Mouse (Mus musculus) skeletal muscle tissue, adult 2 months (tissue): Measurements from ENCODE around the gene Cacna2d1.

Source experiments
- DNase-seq: peaks from one replicate; pipeline ENCODE4 v3.0.0-alpha.2; 2012; ENCODE audit warnings: low read depth, low spot score

The Cacna2d1 gene

GRCm38 (mm10) chr5:16252738-16253513, 318.4 kb downstream of the Cacna2d1 start:
- no peak for DNase-seq

DNA sequence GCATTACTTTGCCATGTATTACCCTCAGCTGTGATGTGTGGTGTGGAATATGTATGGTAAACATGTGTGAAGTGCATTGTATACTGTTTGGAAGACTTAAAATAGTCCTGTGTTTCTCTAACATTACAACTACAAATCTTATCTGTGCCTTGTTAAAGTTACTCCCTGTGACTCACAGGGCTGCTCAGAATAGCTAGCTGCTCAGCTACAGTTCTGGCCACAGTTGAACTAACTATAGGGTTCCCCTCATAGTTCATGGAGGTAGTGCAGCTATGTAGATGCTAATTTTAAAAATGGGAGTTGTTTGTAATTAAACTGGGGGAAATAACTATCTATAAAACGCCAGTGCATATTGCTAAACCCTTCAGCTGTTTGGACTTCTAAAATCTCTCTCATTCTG, 319.3 kb downstream of the Cacna2d1 start:
- no peak for DNase-seq

DNA sequence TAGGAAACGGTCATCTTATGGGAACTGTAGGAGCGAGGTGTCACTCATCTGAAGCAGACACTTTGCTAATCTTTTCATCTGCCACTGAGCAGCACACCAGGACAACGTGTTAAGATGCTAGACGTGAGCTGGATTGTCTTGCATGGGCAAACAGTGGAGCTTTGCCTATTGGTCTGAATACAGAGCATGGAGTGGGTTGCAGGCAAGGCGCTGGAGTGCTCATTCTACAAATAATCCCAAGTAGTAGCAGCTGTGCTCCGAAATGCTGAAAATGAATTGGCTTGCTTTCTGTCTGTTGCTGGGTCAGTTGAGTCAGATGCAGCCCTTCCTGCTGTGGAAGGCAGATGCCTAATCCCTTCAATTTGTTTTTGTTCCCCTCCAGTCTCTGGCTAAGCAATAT, 330.9 kb downstream of the Cacna2d1 start:
- peak; percentile 2 for DNase-seq

DNA sequence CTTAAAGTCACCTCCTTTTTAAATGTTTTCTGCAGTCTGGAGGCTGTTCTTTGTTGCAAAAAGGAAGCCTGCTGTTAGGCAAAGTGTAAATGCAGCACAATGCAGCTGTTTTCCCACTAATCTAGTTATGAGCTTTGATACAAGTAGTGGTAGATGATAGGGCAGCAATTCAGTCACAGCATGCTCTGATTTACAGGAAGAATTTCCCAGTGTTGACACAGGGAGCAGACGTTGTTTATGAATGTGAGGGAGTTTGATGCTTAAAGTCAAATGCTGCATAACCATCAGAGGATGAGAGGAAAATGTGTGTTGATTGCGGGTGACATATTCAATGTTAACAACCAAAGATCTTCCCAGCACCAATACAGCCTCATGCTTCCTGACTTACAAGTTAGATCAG, 342.6 kb downstream of the Cacna2d1 start:
- no peak for DNase-seq

DNA sequence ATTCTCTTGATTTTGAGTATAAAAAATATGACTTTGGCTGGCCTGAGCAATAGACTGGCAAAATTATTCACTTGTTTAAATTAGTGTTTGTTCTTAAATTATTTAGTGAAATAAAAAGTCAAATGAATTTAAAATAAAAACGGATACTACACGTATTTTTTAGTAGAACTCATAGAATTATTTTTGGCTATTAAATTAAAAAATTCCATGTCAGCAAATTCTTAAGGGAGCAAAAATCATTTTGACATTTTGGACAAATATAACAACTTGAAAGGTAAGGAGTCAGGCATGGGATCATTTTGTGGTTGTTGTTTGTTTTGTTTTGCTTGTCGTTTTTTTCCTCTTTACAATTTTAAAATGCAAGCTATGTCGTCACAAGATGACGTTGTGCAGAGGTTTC, 346.7 kb downstream of the Cacna2d1 start:
- DNase-seq, result no peak

DNA sequence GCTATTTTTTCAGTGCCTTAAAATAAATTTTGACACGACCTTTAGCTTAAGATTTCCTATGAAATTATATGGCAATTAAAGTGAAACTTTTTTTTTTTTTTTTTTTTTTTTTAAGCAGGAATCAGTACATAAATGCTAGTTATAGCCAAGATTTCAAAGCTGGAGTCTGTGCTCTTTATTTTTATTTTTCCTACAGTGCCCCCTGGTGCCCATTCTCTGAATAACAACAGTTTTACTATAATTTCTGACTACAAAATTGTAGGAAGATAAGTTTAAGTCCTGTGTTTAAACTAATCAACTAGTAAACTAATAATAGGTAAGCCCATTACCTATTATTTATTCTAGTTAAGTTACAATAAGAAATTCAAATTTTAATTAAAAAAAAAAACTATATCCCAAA, 358.7 kb downstream of the Cacna2d1 start:
- no peak for DNase-seq

GRCm38 (mm10) chr5:16293825-16294224, 359.3 kb downstream of the Cacna2d1 start:
- no peak for DNase-seq

DNA sequence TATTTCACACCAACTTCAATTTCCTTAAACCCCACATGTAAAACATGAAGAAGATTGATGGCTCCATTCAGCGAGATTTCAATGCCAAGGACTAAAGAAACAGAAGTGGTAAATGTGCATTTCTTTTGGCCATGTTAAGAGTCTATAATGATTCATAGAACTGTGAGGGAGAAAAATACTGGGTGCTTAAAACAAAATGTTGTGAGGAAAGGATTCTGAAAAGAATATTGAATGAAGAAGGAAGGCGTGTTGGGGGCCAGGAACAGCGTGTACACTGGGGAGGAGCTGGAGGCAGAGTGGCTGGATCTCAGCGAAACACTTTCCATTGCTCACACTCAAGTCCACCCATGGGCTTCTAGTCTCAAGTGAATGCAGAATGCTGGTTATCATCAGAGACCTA, 360.2 kb downstream of the Cacna2d1 start:
- no peak for DNase-seq

GRCm38 (mm10) chr5:16297170-16297771, 362.8 kb downstream of the Cacna2d1 start:
- DNase-seq, result no peak

DNA sequence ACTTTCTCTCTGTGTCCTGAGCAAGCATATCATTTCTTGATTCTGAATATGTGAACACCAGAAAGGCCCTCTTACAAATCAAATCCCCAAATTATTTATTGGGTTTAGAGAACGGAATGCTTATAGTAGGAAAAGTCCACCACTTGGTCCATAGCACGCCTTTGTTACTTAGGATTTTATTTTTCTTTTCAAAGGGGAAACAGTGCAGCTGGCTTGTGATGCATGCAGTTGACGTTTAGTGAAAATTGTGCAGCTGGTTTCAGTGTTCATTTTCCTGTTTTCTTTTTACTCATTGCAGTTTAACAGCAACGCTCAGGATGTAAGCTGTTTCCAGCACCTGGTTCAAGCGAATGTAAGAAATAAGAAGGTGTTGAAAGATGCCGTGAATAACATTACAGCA, 365.1 kb downstream of the Cacna2d1 start:
- DNase-seq, result no peak

- DNase-seq, result peak; percentile 10
Observed at GRCm38 (mm10) chr5:16309168-16310006, 374.9 kb downstream of the Cacna2d1 start.

GRCm38 (mm10) chr5:16314242-16314641, 379.8 kb downstream of the Cacna2d1 start:
- no peak for DNase-seq

DNA sequence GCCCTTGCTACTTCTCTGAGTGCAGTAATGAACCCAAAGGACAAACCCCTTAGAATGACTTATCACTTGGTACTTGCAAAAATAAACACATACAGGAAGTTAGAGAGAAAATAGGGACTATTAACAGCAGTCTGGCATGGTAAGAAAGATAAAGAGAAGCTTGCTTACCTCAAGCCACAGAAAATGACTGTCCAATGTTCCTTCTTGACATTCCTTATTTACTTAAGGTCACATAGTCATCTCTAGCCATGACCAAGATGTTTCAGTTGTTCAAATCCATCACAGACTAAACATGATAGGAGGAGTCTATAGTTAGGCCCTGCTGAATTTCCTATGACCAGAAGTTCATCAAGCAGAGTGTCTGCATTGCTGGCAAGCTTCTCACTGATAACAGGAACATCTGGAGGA, 381.5 kb downstream of the Cacna2d1 start:
- no peak for DNase-seq

DNA sequence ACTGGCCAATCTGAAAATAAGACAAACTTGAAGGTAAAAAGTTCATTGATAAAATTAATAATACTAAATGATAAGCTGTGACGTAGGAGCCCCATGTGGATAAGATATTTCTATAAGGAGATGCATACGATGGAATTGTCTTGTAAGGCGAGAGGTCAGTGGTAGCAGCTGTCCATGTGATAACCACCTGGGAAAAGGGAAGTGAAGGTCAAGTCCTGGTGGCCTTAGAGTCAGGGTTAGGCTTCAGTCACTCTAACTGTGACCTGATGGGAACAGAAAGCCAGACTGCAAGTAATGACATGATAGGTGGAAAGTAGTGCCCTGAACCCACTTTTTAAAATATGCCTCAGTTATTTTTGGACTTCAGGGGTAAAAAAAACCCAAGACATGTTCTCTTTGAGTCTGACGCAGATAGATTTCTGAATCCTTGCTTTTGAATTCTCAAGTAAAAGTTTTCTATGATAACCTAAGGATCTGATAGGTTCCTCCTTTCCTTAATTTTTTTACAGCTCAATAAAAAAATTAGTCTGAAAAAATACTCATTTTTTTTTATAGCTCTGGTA, 383.3 kb downstream of the Cacna2d1 start:
- no peak for DNase-seq

- DNase-seq, result no peak
Observed at GRCm38 (mm10) chr5:16326610-16327009, 392.1 kb downstream of the Cacna2d1 start.

GRCm38 (mm10) chr5:16345393-16345792, 410.9 kb downstream of the Cacna2d1 start:
- DNase-seq, result no peak

DNA sequence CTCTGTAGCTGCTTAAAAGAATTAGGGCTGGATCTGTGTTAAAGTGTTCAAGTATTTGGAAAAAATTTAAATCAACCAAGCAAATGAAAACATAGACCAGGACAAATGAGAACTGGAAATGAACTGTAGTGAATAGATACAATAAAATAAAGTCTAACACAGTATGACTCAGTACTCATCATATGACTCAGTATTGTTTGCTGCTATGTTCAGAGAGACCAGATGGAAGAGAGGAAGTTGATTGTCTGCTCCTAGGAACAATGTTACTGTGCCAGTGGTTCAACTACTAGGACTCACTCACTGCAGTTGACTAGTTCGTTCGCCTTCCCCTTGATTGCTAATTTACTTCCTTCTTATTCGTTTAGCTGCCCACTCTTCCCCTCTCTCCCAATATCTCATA, 421.3 kb downstream of the Cacna2d1 start:
- no peak for DNase-seq

DNA sequence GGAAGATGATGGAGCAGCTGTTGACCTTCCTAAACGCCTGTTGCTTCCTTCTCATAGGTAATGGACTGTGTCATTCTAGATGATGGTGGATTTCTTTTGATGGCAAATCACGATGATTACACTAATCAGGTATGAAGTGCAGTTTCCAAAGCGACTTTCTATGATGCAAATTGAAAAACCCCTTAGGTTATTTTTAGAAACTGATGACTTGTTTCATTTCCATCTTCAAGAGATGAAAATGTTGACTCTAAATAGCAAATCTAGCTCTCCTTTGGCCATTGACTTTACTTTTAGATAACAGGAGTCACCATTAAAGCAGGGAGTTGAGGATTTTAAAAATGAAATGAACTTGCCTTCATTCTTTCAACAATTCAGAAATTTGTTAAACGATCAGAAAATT, 423.2 kb downstream of the Cacna2d1 start:
- no peak for DNase-seq

- DNase-seq, result no peak
Observed at GRCm38 (mm10) chr5:16362076-16362475, 427.6 kb downstream of the Cacna2d1 start.

DNA sequence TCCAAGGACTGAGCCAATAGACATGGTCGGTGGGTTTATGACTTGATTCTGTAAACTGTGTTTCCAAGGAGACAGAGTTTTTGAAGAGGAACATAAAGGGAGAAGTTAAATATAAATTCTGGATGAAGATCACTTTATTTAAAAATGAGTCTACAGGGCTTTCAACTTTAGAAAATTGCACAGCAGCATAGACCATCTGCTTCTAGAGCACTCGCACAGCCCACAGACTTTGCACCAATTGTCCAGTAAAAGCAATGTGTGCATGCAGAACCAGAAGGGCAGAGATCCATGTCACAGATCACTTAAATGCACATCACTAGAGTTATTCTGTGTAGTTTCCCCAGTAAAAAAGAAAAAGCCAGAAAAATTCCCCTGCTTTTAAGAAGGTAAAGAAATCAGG, 428.7 kb downstream of the Cacna2d1 start:
- no peak for DNase-seq

GRCm38 (mm10) chr5:16370706-16371105, 436.2 kb downstream of the Cacna2d1 start:
- no peak for DNase-seq

DNA sequence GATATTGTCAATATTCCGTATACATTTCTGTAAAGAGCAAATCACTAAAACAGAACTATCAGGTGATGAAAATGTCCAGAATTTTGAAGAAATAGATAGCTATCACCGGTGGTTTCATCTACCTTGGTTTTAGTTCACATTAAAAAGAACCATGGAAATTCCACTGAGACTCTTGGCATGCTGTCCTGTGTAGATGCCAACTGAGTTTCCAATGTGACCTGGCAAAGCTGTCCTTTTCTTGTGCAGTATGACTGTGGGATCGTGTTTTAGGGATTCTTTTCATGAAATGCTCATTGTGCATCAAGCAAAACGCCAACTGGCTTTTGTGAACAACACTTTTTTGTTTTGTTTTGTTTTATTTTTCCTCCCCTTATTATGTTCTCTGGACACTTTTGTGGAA, 439.5 kb downstream of the Cacna2d1 start:
- DNase-seq, result no peak
